13 mouse cellular contexts compared by ENCODE assay signal in genomic region chr11:113418921-113419655, GRCm38 (mm10).
A peak's percentile ranks its signal among the peaks of the same experiment; 100 is the strongest.
DNase-seq lines count a peak whose midpoint lies in the region; ATAC-seq and TF ChIP-seq lines count a peak whose summit lies in the region.
"Had no signal": no experiment of that assay in that cellular context is flagged by ENCODE, and none has a peak within 500 bp of the region (broad histone marks: within the 10 kb centered on the region; RNA-seq: fewer than 3 reads in every experiment).

No protein-coding gene starts in this region.

- H3K9me3 ChIP-seq in hindbrain, postnatal 0 days (ENCODE audit: low read length), result no peaks in the 10 kb centered on the region
- H3K9me3 ChIP-seq: heart, embryonic 15.5 days had no signal

- no peak for TF ChIP-seq POLR2A in olfactory bulb, adult 2 months (IDR thresholded peaks at IDR 0.05; ENCODE audit: insufficient read depth, low read depth, low read length)

- H3K27ac ChIP-seq in hindbrain, postnatal 0 days, result peak overlapping the region; percentile 51
- H3K27ac ChIP-seq in olfactory bulb, adult 2 months (ENCODE audit: insufficient read depth, low read depth, low read length), result peak overlapping the region; percentile 47
- H3K27ac ChIP-seq: heart, embryonic 15.5 days; liver, embryonic 14.5 days; stomach, postnatal 0 days had no signal

- WGBS in hindbrain, postnatal 0 days, result 65% methylated on average over 15 of the region's 15 CpGs
- WGBS in olfactory bulb, adult 2 months, result 22% methylated on average over 15 of the region's 15 CpGs

- no peak overlapping the region for H3K4me3 ChIP-seq in hindbrain, postnatal 0 days (ENCODE audit: low read length)
- H3K4me3 ChIP-seq in olfactory bulb, adult 2 months (ENCODE audit: insufficient read depth, low read depth, low read length), result no peak overlapping the region
- H3K4me3 ChIP-seq: heart, embryonic 15.5 days had no signal

- H3K4me1 ChIP-seq in hindbrain, postnatal 0 days (ENCODE audit: insufficient read depth, low read length), result no peaks in the 10 kb centered on the region
- H3K4me1 ChIP-seq in olfactory bulb, adult 2 months (ENCODE audit: control insufficient read depth, insufficient read depth, low read length), result peaks cover 19% of the 10 kb centered on the region
- H3K4me1 ChIP-seq: heart, embryonic 15.5 days had no signal

- H3K36me3 ChIP-seq in hindbrain, postnatal 0 days (ENCODE audit: insufficient read depth, low read length), result no peaks in the 10 kb centered on the region
- H3K36me3 ChIP-seq: heart, embryonic 15.5 days had no signal

- no peak for DNase-seq in frontal cortex, postnatal 10 days (ENCODE audit: low spot score in 2 of 2)
- peak; percentile 84 for DNase-seq in brain, adult 2 months (ENCODE audit: low read depth, low spot score)
- DNase-seq in hindbrain, postnatal 0 days (ENCODE audit: low spot score), result no peak
- no peak for DNase-seq in heart, adult 9 months (ENCODE audit: low spot score in 2 of 2)
- no peak for DNase-seq in embryo, embryonic 10 days (ENCODE audit: low spot score)
- DNase-seq: cerebellum, adult 9-10 months had no signal

- H3K27me3 ChIP-seq in hindbrain, postnatal 0 days (ENCODE audit: insufficient read depth, low read length), result no peaks in the 10 kb centered on the region
- H3K27me3 ChIP-seq: heart, embryonic 15.5 days had no signal

- no peak overlapping the region for H3K9ac ChIP-seq in hindbrain, postnatal 0 days (replicated peaks; ENCODE audit: low read length)
- H3K9ac ChIP-seq: heart, embryonic 15.5 days; liver, embryonic 14.5 days had no signal

- no peak for TF ChIP-seq CTCF in hindbrain, postnatal 0 days (IDR thresholded peaks at IDR 0.05; ENCODE audit: low read depth)
- TF ChIP-seq CTCF in olfactory bulb, adult 2 months (IDR thresholded peaks at IDR 0.05; ENCODE audit: insufficient read depth, low read depth, low read length), result no peak

- H3K4me2 ChIP-seq in hindbrain, postnatal 0 days (ENCODE audit: low read depth, low read length), result no peak overlapping the region
- H3K4me2 ChIP-seq: heart, embryonic 15.5 days had no signal

- peak; percentile 78 for ATAC-seq in frontal cortex, adult (ENCODE audit: low TSS enrichment)
- no peak for ATAC-seq in hindbrain, postnatal 0 days
- ATAC-seq in megakaryocyte-erythroid progenitor cell, adult 5-6 weeks (replicated peaks; ENCODE audit: low FRiP score, low TSS enrichment, poor library complexity, severe bottlenecking), result no peak
- ATAC-seq: inflammation-experienced regulatory T-cells, adult 6 months had no signal
